Mouse (Mus musculus) neural tube, embryonic 11.5 days (tissue): Measurements from ENCODE around the gene Gm10190. TPM values are rescaled to one million over a fixed set of nuclear protein-coding genes. Genes with fewer than 3 reads are reported as not detected.
A peak's percentile ranks its signal among the peaks of the same experiment; 100 is the strongest.

Experiments
- ATAC-seq: fragments of 200-750 bp; cut with Nextera tagmentation; 2 replicates; pipeline ENCODE4 v1.8.0; 2017; ENCODE audit warnings: moderate number of reproducible peaks, mild to moderate bottlenecking, moderate TSS enrichment, moderate library complexity; ENCODE audit not compliant: insufficient read depth, low FRiP score, low TSS enrichment
- DNase-seq: peaks from one replicate; pipeline ENCODE4 v3.0.0-alpha.2; 2015; ENCODE audit warnings: low spot score
- H3K27ac ChIP-seq: fragments of 300-500 bp; sonication (generic); 2 replicates; pipeline ENCODE4 v1.5.1; 2014; ENCODE audit warnings: low read depth, mild to moderate bottlenecking, low read length
- H3K27me3 ChIP-seq: fragments of 300-500 bp; sonication (generic); 2 replicates; pipeline ENCODE4 v1.6.1; 2014; ENCODE audit warnings: mild to moderate bottlenecking, low read length, mixed read lengths; ENCODE audit not compliant: control insufficient read depth, insufficient read depth
- H3K36me3 ChIP-seq: fragments of 300-500 bp; sonication (generic); 2 replicates; pipeline ENCODE4 v1.6.1; 2014; ENCODE audit warnings: mild to moderate bottlenecking, low read length, moderate library complexity, mixed read lengths; ENCODE audit not compliant: control insufficient read depth, insufficient read depth
- H3K4me1 ChIP-seq: fragments of 300-500 bp; sonication (generic); 2 replicates; pipeline ENCODE4 v1.6.1; 2014; ENCODE audit warnings: low read length, mixed read lengths; ENCODE audit not compliant: control insufficient read depth, insufficient read depth
- H3K4me2 ChIP-seq: fragments of 300-500 bp; sonication (generic); 2 replicates; pipeline ENCODE4 v1.6.1; 2014; ENCODE audit warnings: low read depth, mild to moderate bottlenecking, moderate library complexity
- H3K4me3 ChIP-seq: fragments of 300-500 bp; sonication (generic); 2 replicates; pipeline ENCODE4 v1.5.1; 2014; ENCODE audit warnings: low read depth, low read length
- H3K9ac ChIP-seq: fragments of 300-500 bp; sonication (generic); 2 replicates; pipeline ENCODE4 v1.6.1; 2014; ENCODE audit warnings: mild to moderate bottlenecking, low read length
- H3K9me3 ChIP-seq: fragments of 300-500 bp; sonication (generic); 2 replicates; pipeline ENCODE4 v1.6.1; 2016; ENCODE audit warnings: low read length; ENCODE audit not compliant: control insufficient read depth
- WGBS: fragments of 180-500 bp; shearing (Covaris S2); extraction: QIAGEN DNeasy Blood & Tissue Kit; methylation state at CpG from one replicate; pipeline ENCODE4 v1.1.7; 2014; 5-methylcytosine and 5-hydroxymethylcytosine counted together
- polyA plus RNA-seq: library from polyadenylated mRNA; unstranded; fragments of >200 nt; fragmentation: Nextera tagmentation; extraction: Ambion mirVana; gene quantifications from 2 replicates; pipeline ENCODE4 v1.2.1, GENCODE M21; 2014

Gm10190 gene
- 1.8 and 2.0 TPM in 2 replicates for polyA plus RNA-seq

GRCm38 (mm10) chr17:80372989-80373725, at the start of gene Gm10190:
Gene Gm10190, minus strand, starts transcription at chr17:80373541.
- Histone ChIP-seq H3K36me3 (no peaks in the 10 kb centered on the region), H3K4me3 (peak within 1 kb of the TSS; percentile 37), H3K27me3 (no peaks in the 10 kb centered on the region), H3K9me3 (no peaks in the 10 kb centered on the region), H3K4me1 (no peaks in the 10 kb centered on the region; the same call in 1 of the 2 replicates), H3K9ac (peak within 1 kb of the TSS; percentile 77), H3K27ac (no peak within 1 kb of the TSS), H3K4me2 (peak within 1 kb of the TSS; percentile 68)
- peak; percentile 96 for ATAC-seq
- 5% methylated on average over 95 of the region's 102 CpGs for WGBS
- peak; percentile 94 for DNase-seq

- H3K4me3 ChIP-seq = no peak overlapping the region
- ATAC-seq (no peak), DNase-seq (no peak)
- no peaks in the 10 kb centered on the region for H3K9me3 ChIP-seq
- H3K36me3 ChIP-seq = peaks cover 10% of the 10 kb centered on the region
- 92% methylated on average over 1 of the region's 1 CpGs for WGBS
- H3K4me2 ChIP-seq = no peak overlapping the region
- no peaks in the 10 kb centered on the region for H3K4me1 ChIP-seq
- no peak overlapping the region for H3K9ac ChIP-seq
- H3K27ac ChIP-seq = no peak overlapping the region
- H3K27me3 ChIP-seq = no peaks in the 10 kb centered on the region
These were observed 47.7 kb upstream of the Gm10190 start for GRCm38 (mm10) chr17:80420998-80421397.

GRCm38 (mm10) chr17:80418572-80419210, 45.4 kb upstream of the Gm10190 start:
- peaks cover 10% of the 10 kb centered on the region for H3K36me3 ChIP-seq

GRCm38 (mm10) chr17:80411182-80411581, 37.8 kb upstream of the Gm10190 start:
- Histone ChIP-seq H3K4me2 (no peak overlapping the region), H3K36me3 (peaks cover 12% of the 10 kb centered on the region), H3K9me3 (no peaks in the 10 kb centered on the region), H3K4me3 (no peak overlapping the region), H3K27me3 (no peaks in the 10 kb centered on the region), H3K4me1 (no peaks in the 10 kb centered on the region), H3K9ac (no peak overlapping the region), H3K27ac (no peak overlapping the region)
- ATAC-seq (no peak), DNase-seq (no peak)
- WGBS = 75% methylated on average over 1 of the region's 1 CpGs

More at GRCm38 (mm10) chr17:80418572-80419210, 45.4 kb upstream of the Gm10190 start:
- Histone ChIP-seq H3K9me3 (no peaks in the 10 kb centered on the region), H3K4me3 (no peak overlapping the region), H3K27me3 (no peaks in the 10 kb centered on the region), H3K9ac (no peak overlapping the region), H3K4me1 (no peaks in the 10 kb centered on the region), H3K4me2 (no peak overlapping the region), H3K27ac (no peak overlapping the region)
- DNase-seq (no peak), ATAC-seq (no peak)
- 83% methylated on average over 10 of the region's 10 CpGs for WGBS

GRCm38 (mm10) chr17:80398243-80398642, 24.9 kb upstream of the Gm10190 start:
- WGBS = 91% methylated on average over 7 of the region's 7 CpGs

GRCm38 (mm10) chr17:80391423-80392403, 18.4 kb upstream of the Gm10190 start:
- WGBS = 18% methylated on average over 17 of the region's 17 CpGs
- Histone ChIP-seq H3K4me2 (peak overlapping the region; percentile 58), H3K4me1 (no peaks in the 10 kb centered on the region), H3K9me3 (no peaks in the 10 kb centered on the region), H3K4me3 (peak overlapping the region; percentile 28), H3K27me3 (no peaks in the 10 kb centered on the region), H3K9ac (peak overlapping the region; percentile 11; the same call in 1 of the 2 replicates), H3K36me3 (no peaks in the 10 kb centered on the region), H3K27ac (no peak overlapping the region)
- ATAC-seq (peak; percentile 74), DNase-seq (peak; percentile 66)

More at GRCm38 (mm10) chr17:80398243-80398642, 24.9 kb upstream of the Gm10190 start:
- DNase-seq = no peak
- no peak for ATAC-seq
- Histone ChIP-seq H3K9me3 (no peaks in the 10 kb centered on the region), H3K27me3 (no peaks in the 10 kb centered on the region), H3K27ac (no peak overlapping the region), H3K9ac (no peak overlapping the region), H3K36me3 (no peaks in the 10 kb centered on the region), H3K4me2 (no peak overlapping the region), H3K4me3 (no peak overlapping the region), H3K4me1 (no peaks in the 10 kb centered on the region)

GRCm38 (mm10) chr17:80390024-80390423, 16.7 kb upstream of the Gm10190 start:
- H3K9me3 ChIP-seq = no peaks in the 10 kb centered on the region
- H3K4me1 ChIP-seq = no peaks in the 10 kb centered on the region
- no peak overlapping the region for H3K4me2 ChIP-seq
- WGBS = 68% methylated on average over 10 of the region's 10 CpGs
- no peak overlapping the region for H3K27ac ChIP-seq
- no peaks in the 10 kb centered on the region for H3K27me3 ChIP-seq
- no peak overlapping the region for H3K4me3 ChIP-seq
- no peak overlapping the region for H3K9ac ChIP-seq
- ATAC-seq = no peak
- DNase-seq = no peak
- no peaks in the 10 kb centered on the region for H3K36me3 ChIP-seq

- Histone ChIP-seq H3K4me2 (no peak overlapping the region), H3K9ac (no peak overlapping the region), H3K36me3 (no peaks in the 10 kb centered on the region), H3K4me3 (no peak overlapping the region), H3K27ac (no peak overlapping the region), H3K27me3 (no peaks in the 10 kb centered on the region), H3K9me3 (no peaks in the 10 kb centered on the region), H3K4me1 (no peaks in the 10 kb centered on the region)
- DNase-seq (no peak), ATAC-seq (no peak)
- WGBS = 83% methylated on average over 1 of the region's 1 CpGs
These were observed 12.3 kb upstream of the Gm10190 start for GRCm38 (mm10) chr17:80385671-80386070.
